Mouse (Mus musculus) heart, postnatal 0 days (tissue): Measurements from ENCODE around the gene Ddi1.

Experiments used
- CTCF ChIP-seq: IDR thresholded peaks from 2 replicates; pipeline ENCODE4 v1.5.1; 2016; ENCODE audit warnings: antibody characterized with exemption, control low read depth, low read depth
- EP300 ChIP-seq: IDR thresholded peaks from 2 replicates; pipeline ENCODE4 v1.6.1; 2016; ENCODE audit warnings: antibody characterized with exemption, low read depth

GRCm38 (mm10) chr9:6317114-6317513 is 47.5 kb upstream of the Ddi1 start:
- no peak for TF ChIP-seq CTCF
- no peak for TF ChIP-seq EP300
